Mouse (Mus musculus) spleen, postnatal 10 days (tissue): Measurements from ENCODE around the gene Ccdc36.

Experiments used
- DNase-seq, 2 experiments: peaks; one replicate each; pipeline ENCODE4 v3.0.0; 2021 to 2022; ENCODE audit warnings: low spot score in 2 of 2

Ccdc36 gene

DNA sequence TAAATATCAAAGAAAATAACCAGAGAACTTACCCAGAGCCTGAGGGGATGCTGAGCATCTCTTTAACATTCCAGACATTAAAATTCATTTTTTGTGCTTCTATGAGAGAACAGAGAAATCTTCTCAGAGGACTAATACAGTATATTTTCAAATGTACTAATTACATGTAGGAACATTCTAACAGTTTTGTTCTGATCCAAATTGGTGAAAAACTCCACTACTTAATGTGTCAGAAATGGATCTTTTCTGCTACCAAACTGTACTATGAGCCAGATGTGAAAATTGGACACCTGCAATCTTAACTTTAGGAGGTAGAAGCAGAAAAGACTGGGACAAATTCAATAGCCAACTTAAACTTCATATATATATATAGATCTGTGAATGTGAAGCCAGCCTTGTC is at the start of gene Ccdc36:
Ccdc36 (minus strand) TSS at position 101 of the 400 bp plus-strand sequence.
- no peak for DNase-seq

- DNase-seq = no peak
Measured at GRCm38 (mm10) chr9:108474528-108474927, 46.2 kb upstream of the Ccdc36 start.

- DNase-seq = no peak
Measured at GRCm38 (mm10) chr9:108469845-108470244, 41.6 kb upstream of the Ccdc36 start.

GRCm38 (mm10) chr9:108469430-108469829 is 41.1 kb upstream of the Ccdc36 start:
- DNase-seq = no peak

DNA sequence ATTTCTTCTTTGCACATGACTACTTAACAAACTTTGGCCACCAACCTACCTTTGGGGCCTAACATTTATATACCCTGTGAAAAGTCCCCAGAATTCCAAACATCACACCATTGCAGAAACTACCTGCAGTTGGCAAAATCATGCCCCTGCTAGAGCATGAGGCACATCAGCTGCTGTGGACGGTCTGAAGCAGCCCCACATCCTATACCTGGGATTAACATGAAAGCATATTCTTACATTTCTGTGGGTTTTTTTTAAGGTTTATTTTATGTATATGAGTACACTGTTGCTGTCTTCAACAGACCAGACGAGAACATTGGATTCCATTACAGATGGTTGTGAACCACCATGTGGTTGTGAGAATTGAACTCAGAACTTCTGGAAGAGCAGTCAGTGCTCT is 37.9 kb upstream of the Ccdc36 start:
- DNase-seq = no peak

- DNase-seq = no peak
Measured at GRCm38 (mm10) chr9:108463713-108464112, 35.4 kb upstream of the Ccdc36 start.

- DNase-seq = no peak
Measured at GRCm38 (mm10) chr9:108462192-108462591, 33.9 kb upstream of the Ccdc36 start.

DNA sequence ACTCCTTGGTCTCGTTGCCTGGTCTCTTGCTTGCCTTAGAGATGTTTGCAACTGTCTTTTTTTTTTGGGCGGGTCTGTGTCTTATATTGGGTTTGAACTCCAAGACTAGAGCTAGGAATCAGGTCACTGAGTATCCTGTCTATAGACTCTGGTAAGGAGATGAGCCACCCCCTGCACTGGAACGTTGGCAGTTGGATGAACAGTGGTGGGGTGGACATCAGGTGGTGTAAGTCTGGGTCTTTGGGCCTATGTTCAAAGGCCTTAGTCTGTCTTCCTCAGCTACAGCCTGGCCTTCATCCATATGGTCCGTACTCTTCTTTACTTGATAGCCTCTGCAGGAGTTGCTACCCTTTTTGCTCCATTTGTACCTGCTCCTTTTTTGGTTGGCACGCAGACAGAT is 33.4 kb upstream of the Ccdc36 start:
- no peak for DNase-seq

- DNase-seq = no peak
Measured at GRCm38 (mm10) chr9:108461181-108461631, 32.9 kb upstream of the Ccdc36 start, which contains the start of gene Klhdc8b. TSS of gene Klhdc8b (minus strand) at chr9:108461581.

- DNase-seq = peak; percentile 69 to 86
Measured at GRCm38 (mm10) chr9:108460319-108461178, 32.3 kb upstream of the Ccdc36 start, which contains the start of gene Ccdc71. TSS of gene Ccdc71 (plus strand) at chr9:108460527.

GRCm38 (mm10) chr9:108459939-108460318 is 31.6 kb upstream of the Ccdc36 start:
- DNase-seq = no peak

DNA sequence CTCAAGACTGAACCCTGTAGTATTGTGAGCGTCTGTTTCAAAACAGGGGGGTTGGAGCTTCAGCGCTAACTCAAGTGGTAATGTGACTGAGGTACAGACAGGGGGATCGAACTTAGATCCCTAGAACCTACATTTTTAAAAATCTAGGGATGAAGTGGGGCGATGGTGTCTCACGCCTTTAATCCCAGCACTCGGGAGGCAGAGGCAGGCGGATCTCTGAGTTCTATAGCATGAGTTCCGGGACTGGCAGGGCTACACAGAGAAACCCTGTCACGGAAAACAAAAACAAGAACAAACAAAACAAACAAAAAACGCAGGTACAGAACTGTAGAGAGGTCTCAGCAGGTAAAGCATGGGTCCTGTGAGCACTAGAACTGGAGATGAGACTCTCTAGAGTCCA is 28.7 kb upstream of the Ccdc36 start:
- no peak for DNase-seq

- no peak for DNase-seq
Measured at GRCm38 (mm10) chr9:108455747-108456571, 27.7 kb upstream of the Ccdc36 start.

GRCm38 (mm10) chr9:108454429-108454828 is 26.1 kb upstream of the Ccdc36 start:
- DNase-seq = no peak

DNA sequence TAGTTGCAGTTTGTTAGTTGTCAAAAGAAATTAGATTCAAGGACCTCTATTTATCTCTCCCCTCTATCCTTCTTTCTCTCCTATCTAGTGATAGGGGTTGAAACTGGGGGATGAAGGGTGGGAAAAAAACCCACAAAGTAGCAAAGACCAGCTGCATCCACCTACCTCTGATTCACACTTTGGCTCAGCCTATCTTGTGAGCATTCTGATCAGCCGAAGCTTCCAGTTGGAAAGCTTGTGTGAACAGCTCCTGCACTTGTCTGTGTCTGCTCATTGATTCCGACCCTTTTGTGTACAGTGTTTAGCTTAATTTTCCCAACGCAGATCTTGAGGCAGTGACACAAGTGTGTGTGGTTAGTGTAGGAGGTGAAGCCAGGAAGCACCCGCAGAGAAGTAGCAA is 25.2 kb upstream of the Ccdc36 start:
- no peak for DNase-seq

- DNase-seq = no peak
Measured at GRCm38 (mm10) chr9:108452911-108453310, 24.6 kb upstream of the Ccdc36 start.

- peak; percentile 89 to 95 for DNase-seq
Measured at GRCm38 (mm10) chr9:108452291-108452906, 24.1 kb upstream of the Ccdc36 start.

GRCm38 (mm10) chr9:108451519-108452160 is 23.4 kb upstream of the Ccdc36 start:
- DNase-seq = no peak

- no peak for DNase-seq
Measured at GRCm38 (mm10) chr9:108451170-108451493, 22.8 kb upstream of the Ccdc36 start.

DNA sequence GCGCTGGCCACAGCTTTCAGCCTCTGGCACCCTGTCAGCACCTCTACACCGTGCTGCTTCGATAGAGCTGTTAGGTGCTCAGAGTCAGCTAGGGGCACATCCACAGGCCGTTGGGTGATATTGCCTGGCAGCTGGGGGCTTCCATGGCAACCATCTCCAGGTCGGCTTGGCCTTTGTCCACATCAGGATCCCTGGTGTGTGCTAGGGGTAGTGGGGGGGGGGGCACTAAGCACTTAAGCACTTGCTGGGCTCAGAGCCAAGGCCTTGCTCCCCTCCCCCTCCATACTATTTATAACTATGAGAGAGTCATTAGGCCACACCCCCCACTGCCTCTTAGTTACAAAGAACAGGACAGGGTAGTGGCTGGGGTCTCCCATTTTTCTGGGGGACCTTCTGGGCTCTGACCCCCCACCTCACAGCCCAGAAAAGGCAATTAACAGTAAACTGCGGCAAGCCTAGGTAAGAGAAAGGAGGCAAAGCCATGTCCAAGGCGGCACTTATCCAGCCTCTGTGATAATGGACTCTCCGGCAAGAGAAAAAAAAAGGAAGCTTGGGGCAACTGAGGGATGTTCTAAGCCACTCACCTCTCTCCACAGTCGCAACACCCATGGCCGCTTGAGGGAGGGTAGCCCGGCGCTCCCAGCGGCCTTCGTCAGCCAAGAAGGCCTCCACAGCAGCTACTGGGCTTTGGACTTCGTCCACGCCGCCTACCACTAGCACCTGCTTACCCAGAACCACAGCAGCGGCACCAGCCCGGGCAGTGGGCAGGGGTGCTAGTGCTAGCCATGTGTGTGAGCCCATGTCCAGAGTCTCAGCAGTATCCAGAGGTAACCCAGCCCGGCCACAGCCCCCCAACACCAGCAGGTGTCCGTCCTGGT is 22.2 kb upstream of the Ccdc36 start:
- DNase-seq = no peak

- DNase-seq = no peak
Measured at GRCm38 (mm10) chr9:108449860-108450259, 21.6 kb upstream of the Ccdc36 start.
